Mouse (Mus musculus) liver, postnatal 0 days (tissue): ENCODE measurements around the gene Hddc3. TPM values are rescaled to one million over a fixed set of nuclear protein-coding genes. Genes with fewer than 3 reads are reported as not detected.

Experiments used
- ATAC-seq: fragments of 200-750 bp; cut with Nextera tagmentation; 2 replicates; pipeline ENCODE4 v1.8.0; 2017; ENCODE audit warnings: mild to moderate bottlenecking, moderate library complexity
- DNase-seq: peaks from one replicate; pipeline ENCODE4 v3.0.0-alpha.2; 2016
- H3K27ac ChIP-seq: fragments of 300-500 bp; sonication (generic); 2 replicates; pipeline ENCODE4 v1.5.1; 2014; ENCODE audit warnings: antibody characterized with exemption, moderate library complexity, mild to moderate bottlenecking, low read depth
- H3K27me3 ChIP-seq: fragments of 300-500 bp; sonication (generic); 2 replicates; pipeline ENCODE4 v1.6.1; 2014; ENCODE audit warnings: low read length, control low read depth, mixed read lengths; ENCODE audit not compliant: insufficient read depth
- H3K36me3 ChIP-seq: fragments of 300-500 bp; sonication (generic); replicated peaks from 2 replicates; pipeline ENCODE4 v1.6.1; 2014; ENCODE audit warnings: mild to moderate bottlenecking, control low read depth, low read length, moderate library complexity, mixed read lengths; ENCODE audit not compliant: insufficient read depth
- H3K4me1 ChIP-seq: fragments of 300-500 bp; sonication (generic); 2 replicates; pipeline ENCODE4 v1.6.1; 2014; ENCODE audit warnings: antibody characterized with exemption, mild to moderate bottlenecking, control low read depth; ENCODE audit not compliant: insufficient read depth
- H3K4me2 ChIP-seq: fragments of 300-500 bp; sonication (generic); 2 replicates; pipeline ENCODE4 v1.6.1; 2014; ENCODE audit warnings: low read depth, mild to moderate bottlenecking, low read length, moderate library complexity, mixed read lengths
- H3K4me3 ChIP-seq: fragments of 300-500 bp; sonication (generic); 2 replicates; pipeline ENCODE4 v1.5.1; 2014; ENCODE audit warnings: low read depth, low read length
- H3K9ac ChIP-seq: fragments of 300-500 bp; sonication (generic); replicated peaks from 2 replicates; pipeline ENCODE4 v1.6.1; 2014; ENCODE audit warnings: mild to moderate bottlenecking, moderate library complexity
- H3K9me3 ChIP-seq: fragments of 300-500 bp; sonication (generic); 2 replicates; pipeline ENCODE4 v1.6.1; 2016; ENCODE audit warnings: mild to moderate bottlenecking, control low read depth, low read length, mixed read lengths
- CTCF ChIP-seq: sonication (generic); IDR thresholded peaks from 2 replicates; pipeline ENCODE4 v1.5.1; 2016; ENCODE audit warnings: antibody characterized with exemption, low read depth
- EP300 ChIP-seq: IDR thresholded peaks from 2 replicates; pipeline ENCODE4 v1.6.1; 2016; ENCODE audit warnings: antibody characterized with exemption, low read depth, mild to moderate bottlenecking
- WGBS: fragments of 180-500 bp; shearing (Covaris S2); extraction: QIAGEN DNeasy Blood & Tissue Kit; methylation state at CpG from one replicate; pipeline ENCODE4 v1.1.7; 2014; ENCODE audit not compliant: insufficient replicate concordance; 5-methylcytosine and 5-hydroxymethylcytosine counted together
- polyA plus RNA-seq: library from polyadenylated mRNA; unstranded; fragments of >200 nt; fragmentation: Nextera tagmentation; extraction: Ambion mirVana; gene quantifications from 2 replicates; pipeline ENCODE4 v1.2.1, GENCODE M21; 2015

Hddc3 gene
- polyA plus RNA-seq, 1 experiment from 2014 or later = 3.1 TPM

GRCm38 (mm10) chr7:80369967-80370431 lies 27.1 kb downstream of the Hddc3 start:
- Histone ChIP-seq H3K27ac (peak overlapping the region; percentile 87), H3K9ac (peak overlapping the region; percentile 79), H3K27me3 (no peaks in the 10 kb centered on the region), H3K4me2 (peak overlapping the region; percentile 93), H3K4me3 (peak overlapping the region; percentile 85), H3K4me1 (peaks cover 22% of the 10 kb centered on the region), H3K36me3 (peaks cover 27% of the 10 kb centered on the region), H3K9me3 (no peaks in the 10 kb centered on the region)
- DNase-seq = no peak
- 25% methylated on average over 4 of the region's 4 CpGs for WGBS
- peak; percentile 20; the same call in 1 of the 2 replicates for ATAC-seq
- no peak for TF ChIP-seq CTCF

GRCm38 (mm10) chr7:80370649-80371040 lies 27.7 kb downstream of the Hddc3 start:
- under 1% methylated on average over 28 of the region's 31 CpGs for WGBS
- Histone ChIP-seq H3K27me3 (no peaks in the 10 kb centered on the region), H3K27ac (peak overlapping the region; percentile 87)

DNA sequence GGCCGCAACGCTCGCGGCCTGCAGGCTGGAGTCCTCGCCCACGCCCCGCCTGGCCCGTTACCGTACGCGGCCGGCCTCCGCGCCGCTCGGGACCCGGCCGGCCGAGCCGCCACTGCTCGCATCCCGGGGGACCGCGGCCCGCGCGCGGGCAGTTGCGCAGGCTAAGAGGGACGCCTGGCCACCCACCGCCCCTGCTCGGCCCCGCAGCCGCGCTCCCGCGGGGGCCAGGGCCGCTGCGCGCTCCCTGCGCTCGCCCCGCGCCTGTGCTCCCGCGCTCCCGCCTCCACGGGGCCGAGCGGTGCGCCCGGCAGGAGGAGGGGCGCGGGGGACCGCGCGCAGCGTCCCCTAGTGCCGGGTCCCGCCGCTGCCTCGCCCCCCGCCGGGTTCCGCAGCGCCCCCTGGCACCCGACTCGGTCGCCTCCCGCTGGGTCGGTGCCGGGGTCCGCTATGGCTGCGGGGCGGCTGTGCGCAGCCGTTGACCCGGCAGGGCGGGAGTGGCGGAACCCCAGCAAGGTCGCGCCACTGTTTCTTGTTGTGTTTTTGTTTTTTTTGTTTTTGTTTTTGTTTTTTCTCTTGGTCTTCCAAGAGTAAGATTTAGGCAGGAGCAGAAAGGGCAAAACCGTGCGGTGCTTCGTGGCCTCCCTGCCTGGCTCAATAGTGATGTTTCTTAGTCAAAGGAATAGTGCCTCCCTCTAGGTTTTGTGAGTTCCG lies 28.3 kb downstream of the Hddc3 start, which contains the start of gene Man2a2:
Gene Man2a2 (minus strand): TSS at position 335 of the 711 bp plus-strand sequence.
- peak within 1 kb of the TSS; percentile 87 for H3K27ac ChIP-seq
- H3K4me2 ChIP-seq = peak within 1 kb of the TSS; percentile 93
- peaks cover 22% of the 10 kb centered on the region for H3K4me1 ChIP-seq
- DNase-seq (peak; percentile 79), ATAC-seq (peak; percentile 70)
- peak within 1 kb of the TSS; percentile 79 for H3K9ac ChIP-seq
- H3K9me3 ChIP-seq = no peaks in the 10 kb centered on the region
- 2% methylated on average over 63 of the region's 86 CpGs for WGBS
- H3K4me3 ChIP-seq = peak within 1 kb of the TSS; percentile 85
- no peaks in the 10 kb centered on the region for H3K27me3 ChIP-seq
- H3K36me3 ChIP-seq = peaks cover 23% of the 10 kb centered on the region
- TF ChIP-seq EP300 = no peak
- peak; percentile 63 for TF ChIP-seq CTCF

More at GRCm38 (mm10) chr7:80370649-80371040, 27.7 kb downstream of the Hddc3 start:
- TF ChIP-seq EP300 = no peak
- no peak for TF ChIP-seq CTCF
- peaks cover 26% of the 10 kb centered on the region for H3K36me3 ChIP-seq
- no peaks in the 10 kb centered on the region for H3K9me3 ChIP-seq
- H3K4me2 ChIP-seq = peak overlapping the region; percentile 93
- ATAC-seq (peak; percentile 53), DNase-seq (peak; percentile 79)
- H3K4me1 ChIP-seq = peaks cover 22% of the 10 kb centered on the region
- H3K4me3 ChIP-seq = peak overlapping the region; percentile 85
- peak overlapping the region; percentile 79 for H3K9ac ChIP-seq

DNA sequence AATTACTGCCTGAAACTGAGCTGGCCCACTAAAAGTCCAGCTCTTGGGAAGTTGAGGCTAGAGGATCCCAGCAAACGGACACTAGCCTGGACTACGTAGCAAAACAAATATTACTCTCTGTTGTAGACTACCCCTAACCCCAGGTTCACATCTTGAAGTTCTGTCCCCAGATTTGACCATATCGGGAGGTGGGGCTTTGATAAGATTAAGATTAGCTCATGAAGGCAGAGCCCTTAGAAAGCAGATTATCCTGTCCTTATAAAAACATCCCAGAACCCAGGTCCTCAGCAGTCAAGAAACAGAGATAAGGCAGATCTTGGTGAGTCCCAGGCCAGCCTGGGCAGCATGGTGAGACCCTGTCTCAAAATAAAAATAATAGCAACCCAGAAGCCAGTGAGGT lies 29.3 kb downstream of the Hddc3 start:
- DNase-seq (no peak), ATAC-seq (no peak)
- Histone ChIP-seq H3K4me1 (peaks cover 22% of the 10 kb centered on the region), H3K9me3 (no peaks in the 10 kb centered on the region), H3K27ac (no peak overlapping the region), H3K36me3 (peaks cover 18% of the 10 kb centered on the region), H3K4me3 (no peak overlapping the region), H3K4me2 (no peak overlapping the region), H3K27me3 (no peaks in the 10 kb centered on the region), H3K9ac (no peak overlapping the region)
- WGBS = 67% methylated on average over 3 of the region's 3 CpGs
- TF ChIP-seq EP300 = no peak

DNA sequence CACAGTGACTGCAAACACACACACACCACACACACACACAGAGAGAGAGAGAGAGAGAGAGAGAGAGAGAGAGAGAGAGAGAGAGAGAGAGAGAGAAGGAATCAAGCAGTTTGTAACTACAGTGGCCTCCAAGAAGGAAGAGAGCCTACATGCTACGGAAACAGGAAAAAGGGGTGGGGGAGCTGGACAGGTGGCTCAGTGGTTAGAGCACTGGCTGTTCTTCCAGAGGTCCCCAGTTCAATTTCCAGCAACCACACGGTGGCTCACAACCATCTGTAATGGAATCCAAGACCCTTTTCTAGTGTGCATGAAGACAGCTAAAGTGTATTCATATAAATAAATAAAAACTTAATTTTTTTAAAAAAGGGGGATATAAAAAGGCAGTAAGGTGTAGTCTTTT lies 29.8 kb downstream of the Hddc3 start:
- no peak for TF ChIP-seq CTCF
- TF ChIP-seq EP300 = no peak
- no peaks in the 10 kb centered on the region for H3K27me3 ChIP-seq
- H3K36me3 ChIP-seq = peaks cover 14% of the 10 kb centered on the region
- ATAC-seq (no peak), DNase-seq (no peak)
- peaks cover 22% of the 10 kb centered on the region for H3K4me1 ChIP-seq
- no peaks in the 10 kb centered on the region for H3K9me3 ChIP-seq
- no peak overlapping the region for H3K9ac ChIP-seq
- no peak overlapping the region for H3K27ac ChIP-seq
- WGBS = 50% methylated on average over 2 of the region's 2 CpGs
- no peak overlapping the region for H3K4me3 ChIP-seq
- H3K4me2 ChIP-seq = no peak overlapping the region

DNA sequence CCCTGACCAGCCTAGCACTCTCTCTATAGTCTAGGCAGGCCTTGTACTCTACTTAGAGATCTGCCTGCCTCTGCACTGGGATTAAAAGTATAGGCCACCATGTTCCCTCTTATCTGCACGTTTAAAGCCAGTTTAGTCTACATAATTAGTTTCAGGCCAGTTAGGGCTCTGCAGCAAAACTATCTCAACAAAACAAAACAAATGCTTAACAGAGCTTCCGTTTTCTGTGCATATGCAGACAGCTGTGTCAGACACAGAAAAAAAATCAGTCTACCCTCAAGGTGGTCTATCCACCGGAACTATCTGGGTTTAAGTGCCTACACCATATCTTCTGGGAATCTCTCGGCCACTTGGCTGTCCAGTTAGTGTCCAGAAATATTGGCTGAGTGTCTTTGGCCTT lies 30.4 kb downstream of the Hddc3 start:
- Histone ChIP-seq H3K4me2 (no peak overlapping the region), H3K36me3 (peaks cover 11% of the 10 kb centered on the region; the same call in 1 of the 2 replicates), H3K4me3 (no peak overlapping the region), H3K9ac (no peak overlapping the region; the same call in 1 of the 2 replicates), H3K27ac (peak overlapping the region; percentile 57), H3K27me3 (no peaks in the 10 kb centered on the region), H3K4me1 (peaks cover 21% of the 10 kb centered on the region), H3K9me3 (no peaks in the 10 kb centered on the region)
- 60% methylated on average over 4 of the region's 4 CpGs for WGBS
- no peak for TF ChIP-seq EP300
- ATAC-seq = no peak
- no peak for DNase-seq
